Mouse (Mus musculus) leukemia stem cell, adult 10-12 weeks (primary cell): ENCODE results near the gene Cdkal1. TPM values are rescaled to one million over a fixed set of nuclear protein-coding genes. Genes with fewer than 3 reads are reported as not detected.

Experiments
- polyA plus RNA-seq: library from polyadenylated mRNA; stranded (reverse); fragments of >175 nt; gene quantifications from 2 replicates; pipeline ENCODE4 v1.2.3, GENCODE M21; 2012; ENCODE audit warnings: low replicate concordance

Cdkal1 gene
- polyA plus RNA-seq: 0.08 and 0.92 TPM in 2 replicates

DNA sequence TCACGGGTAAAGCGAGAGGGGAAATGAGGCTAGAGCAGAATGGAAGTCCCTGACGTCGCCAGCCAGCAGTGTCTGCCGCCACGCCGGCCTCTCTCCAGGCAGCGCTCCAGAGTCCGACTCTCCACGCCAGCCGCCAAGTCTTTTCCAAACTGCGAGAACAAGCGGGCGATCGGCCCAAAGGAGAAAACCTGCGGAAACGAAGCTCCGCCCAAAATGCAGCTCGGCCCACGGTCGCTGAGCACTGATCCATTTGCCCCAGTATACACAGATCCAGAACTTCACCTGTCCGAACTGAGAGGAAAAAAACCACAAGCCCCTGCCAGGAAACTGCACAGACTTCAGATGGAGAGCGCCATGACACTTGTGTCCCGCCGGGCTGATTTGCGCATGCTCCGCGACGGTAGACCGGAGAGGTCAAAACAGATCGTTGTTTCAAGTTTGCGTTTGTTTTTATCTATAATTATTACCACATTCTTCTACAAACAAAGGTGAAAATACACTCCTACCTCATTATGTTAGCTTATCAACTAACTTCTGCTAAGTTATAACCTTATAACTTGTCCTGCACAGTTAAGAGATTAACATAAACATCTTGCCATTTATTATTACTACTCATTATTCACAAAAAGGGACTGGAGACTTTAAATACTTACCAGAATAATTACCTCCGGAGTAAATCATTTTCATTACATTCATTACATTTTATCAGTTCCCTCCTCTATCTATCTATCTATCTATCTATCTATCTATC lies at the start of gene Cdkal1:
Cdkal1 (minus strand) TSS at position 394 of the 751 bp plus-strand sequence.

Other genes starting within 250 kb of the Cdkal1 start
- gene E2f3, start 130.4 kb upstream of the Cdkal1 start, polyA plus RNA-seq: 20.6 and 28.2 TPM in 2 replicates